Mouse (Mus musculus) liver, embryonic 16.5 days (tissue): ENCODE measurements around the gene 6030468B19Rik. TPM values are rescaled to one million over a fixed set of nuclear protein-coding genes. Genes with fewer than 3 reads are reported as not detected.

Experiments used
- ATAC-seq: fragments of 200-750 bp; cut with Nextera tagmentation; 2 replicates; pipeline ENCODE4 v1.8.0; 2017; ENCODE audit warnings: low read depth, mild to moderate bottlenecking, moderate number of reproducible peaks, moderate library complexity
- H3K27ac ChIP-seq: fragments of 300-500 bp; sonication (generic); 2 replicates; pipeline ENCODE4 v1.5.1; 2014; ENCODE audit warnings: mild to moderate bottlenecking, low read length
- H3K27me3 ChIP-seq: fragments of 300-500 bp; sonication (generic); 2 replicates; pipeline ENCODE4 v1.6.1; 2014; ENCODE audit warnings: low read depth, low read length, mixed read lengths; ENCODE audit not compliant: control insufficient read depth, insufficient read depth
- H3K36me3 ChIP-seq: fragments of 300-500 bp; sonication (generic); 2 replicates; pipeline ENCODE4 v1.6.1; 2014; ENCODE audit warnings: mild to moderate bottlenecking; ENCODE audit not compliant: control insufficient read depth, insufficient read depth
- H3K4me1 ChIP-seq: fragments of 300-500 bp; sonication (generic); 2 replicates; pipeline ENCODE4 v1.6.1; 2014; ENCODE audit warnings: low read depth, low read length, mixed read lengths; ENCODE audit not compliant: control insufficient read depth
- H3K4me2 ChIP-seq: fragments of 300-500 bp; sonication (generic); 2 replicates; pipeline ENCODE4 v1.6.1; 2014; ENCODE audit warnings: low read depth, low read length, mixed read lengths
- H3K4me3 ChIP-seq: fragments of 300-500 bp; sonication (generic); 2 replicates; pipeline ENCODE4 v1.5.1; 2014; ENCODE audit warnings: low read depth, mild to moderate bottlenecking, low read length
- H3K9ac ChIP-seq: fragments of 300-500 bp; sonication (generic); 2 replicates; pipeline ENCODE4 v1.6.1; 2014; ENCODE audit warnings: low read depth, low read length
- H3K9me3 ChIP-seq: fragments of 300-500 bp; sonication (generic); replicated peaks from 2 replicates; pipeline ENCODE4 v1.6.1; 2016; ENCODE audit warnings: low read length; ENCODE audit not compliant: control insufficient read depth
- WGBS: fragments of 180-500 bp; shearing (Covaris S2); extraction: QIAGEN DNeasy Blood & Tissue Kit; methylation state at CpG from one replicate; pipeline ENCODE4 v1.1.7; 2014; ENCODE audit not compliant: insufficient replicate concordance; 5-methylcytosine and 5-hydroxymethylcytosine counted together
- polyA plus RNA-seq: library from polyadenylated mRNA; unstranded; fragments of >200 nt; fragmentation: Nextera tagmentation; extraction: Ambion mirVana; gene quantifications from 2 replicates; pipeline ENCODE4 v1.2.1, GENCODE M21; 2015

Gene 6030468B19Rik
- polyA plus RNA-seq, 1 experiment from 2014 or later = 74.2 TPM

DNA sequence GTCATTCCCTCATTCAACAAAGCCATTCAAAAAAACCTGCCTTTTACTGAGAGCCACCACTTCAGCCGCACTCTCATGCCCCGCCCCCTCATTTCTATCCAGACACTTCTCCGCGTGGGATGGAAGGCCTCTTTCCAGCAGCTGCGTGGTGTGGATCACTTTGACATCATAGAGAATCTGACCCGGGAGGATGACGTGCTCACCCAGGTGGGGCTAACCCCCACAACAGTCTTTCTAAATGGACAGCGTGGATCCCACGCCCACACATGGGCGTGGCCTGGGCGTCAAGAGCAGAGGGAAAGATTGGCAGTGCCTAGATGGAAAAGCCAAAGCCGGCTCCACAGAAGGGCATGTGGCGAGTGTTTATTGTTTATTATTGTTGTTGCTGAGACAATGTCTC is 38.8 kb downstream of the 6030468B19Rik start:
- no peak overlapping the region for H3K27ac ChIP-seq
- ATAC-seq = no peak
- no peak overlapping the region for H3K9ac ChIP-seq
- no peaks in the 10 kb centered on the region for H3K9me3 ChIP-seq
- 22% methylated on average over 13 of the region's 13 CpGs for WGBS
- H3K27me3 ChIP-seq = no peaks in the 10 kb centered on the region
- H3K4me2 ChIP-seq = peak overlapping the region; percentile 36
- H3K4me3 ChIP-seq = no peak overlapping the region
- H3K4me1 ChIP-seq = peaks cover 71% of the 10 kb centered on the region
- no peaks in the 10 kb centered on the region for H3K36me3 ChIP-seq

DNA sequence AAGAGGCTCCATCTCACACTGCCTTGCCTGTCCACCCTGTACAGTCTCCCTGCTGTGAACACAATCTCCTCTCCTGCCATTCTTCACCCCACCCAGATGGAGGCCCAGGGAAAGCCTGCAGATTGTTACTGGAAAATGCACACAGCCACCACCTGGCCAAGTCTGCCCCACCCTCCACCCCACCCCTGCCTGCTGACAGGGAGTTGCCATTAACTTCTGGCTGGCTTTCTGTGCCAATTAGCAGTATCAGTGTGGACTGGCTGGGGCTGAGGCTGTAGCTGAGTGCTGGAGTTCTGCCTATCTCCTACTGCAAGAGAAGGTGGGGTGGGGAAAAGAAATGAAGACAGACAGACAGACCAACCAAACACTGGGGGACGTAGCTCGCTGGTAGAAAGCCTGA is 41.1 kb downstream of the 6030468B19Rik start:
- no peaks in the 10 kb centered on the region for H3K9me3 ChIP-seq
- H3K27me3 ChIP-seq = no peaks in the 10 kb centered on the region
- H3K27ac ChIP-seq = peak overlapping the region; percentile 86
- H3K4me2 ChIP-seq = peak overlapping the region; percentile 50
- peaks cover 62% of the 10 kb centered on the region for H3K4me1 ChIP-seq
- peak overlapping the region; percentile 56 for H3K9ac ChIP-seq
- 0 out of 2 replicates have a peak overlapping the region, but pooled peaks have one; percentile 5 for H3K4me3 ChIP-seq
- H3K36me3 ChIP-seq = no peaks in the 10 kb centered on the region
- peak; percentile 95 for ATAC-seq
- WGBS = 24% methylated on average over 2 of the region's 2 CpGs

DNA sequence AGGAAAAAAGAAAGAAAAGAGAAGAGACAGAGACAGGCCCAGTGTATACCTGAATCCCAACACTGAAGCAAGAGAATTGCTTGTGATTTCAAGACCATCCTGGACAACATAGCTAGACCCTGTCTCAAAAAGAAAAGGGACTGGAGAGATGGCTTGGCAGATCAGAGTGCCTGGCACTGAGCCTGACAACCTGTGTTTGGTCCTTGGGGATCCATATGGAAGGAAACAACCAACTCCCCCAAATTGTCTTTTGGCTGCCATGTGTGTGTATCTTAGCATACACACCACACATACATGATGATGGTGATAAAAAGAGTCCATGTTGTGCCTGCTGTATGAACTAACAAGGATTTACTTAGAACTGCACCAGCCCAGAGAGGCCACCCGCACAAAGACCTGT is 41.6 kb downstream of the 6030468B19Rik start:
- no peak overlapping the region for H3K4me3 ChIP-seq
- H3K4me1 ChIP-seq = peaks cover 60% of the 10 kb centered on the region
- no peaks in the 10 kb centered on the region for H3K27me3 ChIP-seq
- peak; percentile 9; the same call in 1 of the 2 replicates for ATAC-seq
- peak overlapping the region; percentile 56 for H3K9ac ChIP-seq
- peak overlapping the region; percentile 86 for H3K27ac ChIP-seq
- WGBS = 45% methylated on average over 1 of the region's 1 CpGs
- no peaks in the 10 kb centered on the region for H3K36me3 ChIP-seq
- no peaks in the 10 kb centered on the region for H3K9me3 ChIP-seq
- peak overlapping the region; percentile 50 for H3K4me2 ChIP-seq

DNA sequence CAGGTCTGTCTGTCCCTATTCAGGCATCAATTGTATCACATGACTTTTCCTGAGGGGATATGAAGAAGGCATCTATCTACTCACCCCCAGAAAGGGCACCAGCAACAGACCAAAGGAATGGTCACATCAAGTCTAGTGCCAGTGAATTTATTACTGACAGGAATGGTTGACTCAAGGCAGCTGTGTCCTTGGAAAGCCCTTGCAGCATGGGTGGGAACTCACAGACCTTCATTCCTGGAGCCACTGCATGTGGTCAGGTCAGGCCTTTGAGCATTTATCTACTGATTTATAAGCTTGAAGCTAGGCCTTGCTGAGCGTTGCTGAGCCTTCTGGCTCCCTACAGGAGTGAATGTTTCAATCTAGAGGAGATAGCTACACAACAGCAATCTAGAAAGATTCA is 43.5 kb downstream of the 6030468B19Rik start:
- Histone ChIP-seq H3K9me3 (no peaks in the 10 kb centered on the region), H3K9ac (peak overlapping the region; percentile 6; the same call in 1 of the 2 replicates), H3K36me3 (no peaks in the 10 kb centered on the region), H3K4me3 (no peak overlapping the region), H3K4me1 (peaks cover 60% of the 10 kb centered on the region), H3K27me3 (no peaks in the 10 kb centered on the region), H3K27ac (peak overlapping the region; percentile 47; the same call in 1 of the 2 replicates), H3K4me2 (no peak overlapping the region)
- no peak for ATAC-seq
- 43% methylated on average over 1 of the region's 1 CpGs for WGBS

DNA sequence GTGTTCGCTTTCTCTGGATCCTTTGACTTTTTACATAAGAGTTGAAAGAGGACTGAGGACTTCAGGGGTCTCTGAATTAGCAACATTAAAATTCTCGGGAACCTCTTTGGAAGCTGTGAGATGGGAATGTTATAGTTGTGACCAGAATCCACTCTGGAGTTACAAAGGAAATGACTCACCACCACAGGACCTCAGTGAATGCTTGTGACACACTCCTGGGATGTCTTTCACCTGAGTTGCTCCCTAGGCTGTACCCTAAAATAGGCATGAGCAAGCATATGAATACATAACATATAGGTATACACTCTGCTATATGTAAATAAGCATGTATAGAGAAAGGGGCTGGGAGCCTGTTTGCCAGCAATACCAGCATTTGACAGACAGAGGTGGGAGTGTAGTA is 46.0 kb downstream of the 6030468B19Rik start:
- 78% methylated on average over 2 of the region's 2 CpGs for WGBS
- Histone ChIP-seq H3K27ac (peak overlapping the region; percentile 27; the same call in 1 of the 2 replicates), H3K9ac (no peak overlapping the region), H3K36me3 (no peaks in the 10 kb centered on the region), H3K4me1 (peaks cover 58% of the 10 kb centered on the region), H3K4me3 (no peak overlapping the region), H3K27me3 (no peaks in the 10 kb centered on the region), H3K9me3 (no peaks in the 10 kb centered on the region), H3K4me2 (no peak overlapping the region)
- ATAC-seq = no peak

DNA sequence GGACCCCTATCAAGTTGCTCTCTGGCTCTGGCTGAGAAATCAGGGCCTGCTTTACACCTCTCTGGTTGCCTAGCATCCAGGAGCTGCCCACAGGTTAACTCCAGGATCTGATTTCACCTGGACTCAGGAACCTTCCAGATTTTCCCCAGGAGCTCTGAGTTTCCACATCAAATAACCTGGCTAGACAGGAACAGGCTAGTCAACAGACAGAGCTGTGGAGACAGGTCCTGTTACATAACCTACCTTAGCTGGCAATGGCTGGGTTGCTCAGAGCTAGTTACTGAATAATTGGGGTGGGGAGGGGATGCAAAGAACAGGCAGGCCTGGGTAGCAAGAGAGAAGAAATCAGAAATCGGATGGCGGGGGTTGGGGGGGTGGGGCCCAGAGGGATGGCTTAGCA is 47.5 kb downstream of the 6030468B19Rik start:
- peak overlapping the region; percentile 76 for H3K27ac ChIP-seq

DNA sequence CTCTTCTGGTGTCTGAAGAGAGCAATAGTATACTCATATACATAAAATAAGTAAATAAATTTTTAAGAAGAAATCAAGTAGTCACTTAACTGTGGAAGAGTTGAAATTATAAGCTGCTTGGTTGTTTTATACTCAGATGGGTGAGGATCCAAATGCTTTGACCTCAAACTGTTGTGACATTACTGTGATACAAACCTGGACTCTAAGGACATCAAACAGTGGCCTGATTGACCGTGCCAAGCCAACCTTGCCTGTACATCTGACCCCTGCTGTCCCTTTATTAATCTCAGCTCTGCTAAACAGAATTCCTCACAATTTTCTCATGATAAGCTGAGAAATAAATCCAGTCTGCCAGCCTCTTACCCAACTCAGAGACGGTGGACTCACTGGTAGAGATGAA is 48.2 kb downstream of the 6030468B19Rik start:
- Histone ChIP-seq H3K9ac (no peak overlapping the region), H3K4me1 (peaks cover 43% of the 10 kb centered on the region), H3K4me3 (no peak overlapping the region), H3K9me3 (no peaks in the 10 kb centered on the region), H3K27ac (peak overlapping the region; percentile 51; the same call in 1 of the 2 replicates), H3K4me2 (no peak overlapping the region), H3K27me3 (no peaks in the 10 kb centered on the region), H3K36me3 (no peaks in the 10 kb centered on the region)
- 61% methylated on average over 2 of the region's 2 CpGs for WGBS
- no peak for ATAC-seq

More for the DNA sequence above, 47.5 kb downstream of the 6030468B19Rik start:
- Histone ChIP-seq H3K9ac (no peak overlapping the region), H3K27me3 (no peaks in the 10 kb centered on the region), H3K36me3 (no peaks in the 10 kb centered on the region), H3K4me3 (no peak overlapping the region), H3K4me2 (no peak overlapping the region), H3K4me1 (peaks cover 45% of the 10 kb centered on the region), H3K9me3 (no peaks in the 10 kb centered on the region)
- ATAC-seq = peak; percentile 33
- WGBS = 66% methylated on average over 2 of the region's 2 CpGs

DNA sequence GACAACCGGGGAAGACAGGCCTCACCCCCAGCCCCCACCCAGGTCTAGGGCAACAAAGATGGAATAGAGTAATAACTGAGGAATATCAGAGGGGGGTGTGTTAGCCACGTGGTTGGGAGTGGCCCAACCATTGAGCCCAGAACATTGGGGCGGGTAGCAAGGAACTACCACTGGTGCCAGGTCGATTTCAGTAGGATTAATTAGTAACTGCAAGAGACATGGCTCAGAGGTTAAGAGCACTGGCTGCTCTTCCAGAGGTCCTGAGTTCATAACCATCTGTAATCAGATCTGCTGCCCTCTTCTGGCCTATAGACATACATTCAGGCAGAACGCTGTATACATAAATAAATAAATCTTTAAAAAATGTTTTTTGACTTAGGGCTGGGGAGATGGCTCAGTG is 49.2 kb downstream of the 6030468B19Rik start:
- WGBS = 35% methylated on average over 5 of the region's 5 CpGs

DNA sequence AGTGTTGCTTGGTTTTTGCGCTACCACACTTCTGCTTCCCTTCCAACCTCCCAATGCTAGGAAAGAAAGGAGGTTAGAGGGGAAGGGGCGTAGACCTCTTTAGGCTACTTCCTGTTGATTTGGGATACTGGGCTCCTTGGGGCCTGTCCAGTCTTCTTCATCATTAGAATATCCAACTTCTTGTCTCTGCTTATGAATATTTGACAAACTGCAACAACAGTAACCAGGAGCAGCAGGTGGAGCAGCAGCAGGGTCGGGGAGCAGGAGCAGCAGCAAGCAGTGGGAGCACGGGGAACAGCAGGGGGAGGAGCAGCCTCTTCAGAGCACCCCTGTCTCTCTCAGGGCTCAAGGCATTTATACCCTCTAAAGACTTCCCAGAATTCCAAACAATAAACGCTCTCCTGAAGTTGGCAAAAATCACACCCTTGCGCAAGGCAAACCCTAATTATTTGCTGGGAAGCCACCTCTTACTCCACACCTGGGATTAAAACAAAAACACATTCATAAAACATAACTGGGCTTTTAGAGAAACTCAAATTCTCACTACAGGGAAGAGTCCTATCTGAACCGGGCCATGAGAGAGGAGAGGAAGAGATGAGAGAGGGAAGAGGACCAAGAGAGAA is 50.2 kb downstream of the 6030468B19Rik start:
- H3K4me1 ChIP-seq = peaks cover 41% of the 10 kb centered on the region

More for the DNA sequence above, 49.2 kb downstream of the 6030468B19Rik start:
- H3K36me3 ChIP-seq = peaks cover 7% of the 10 kb centered on the region
- ATAC-seq = peak; percentile 37
- no peak overlapping the region for H3K9ac ChIP-seq
- H3K27ac ChIP-seq = peak overlapping the region; percentile 95
- H3K4me1 ChIP-seq = peaks cover 40% of the 10 kb centered on the region
- no peaks in the 10 kb centered on the region for H3K27me3 ChIP-seq
- no peak overlapping the region for H3K4me2 ChIP-seq
- no peaks in the 10 kb centered on the region for H3K9me3 ChIP-seq
- no peak overlapping the region for H3K4me3 ChIP-seq

More for the DNA sequence above, 50.2 kb downstream of the 6030468B19Rik start:
- H3K9ac ChIP-seq = peak overlapping the region; percentile 91
- peak overlapping the region; percentile 87 for H3K4me3 ChIP-seq
- no peaks in the 10 kb centered on the region for H3K27me3 ChIP-seq
- peak overlapping the region; percentile 95 for H3K27ac ChIP-seq
- WGBS = 64% methylated on average over 7 of the region's 7 CpGs
- peaks cover 15% of the 10 kb centered on the region for H3K36me3 ChIP-seq
- no peak for ATAC-seq
- no peaks in the 10 kb centered on the region for H3K9me3 ChIP-seq
- H3K4me2 ChIP-seq = peak overlapping the region; percentile 98
